Mouse (Mus musculus): ENCODE measurements around the gene Arntl. TPM values are rescaled to one million over a fixed set of nuclear protein-coding genes. Genes with fewer than 3 reads are reported as not detected.

Gene Arntl
- 6.5 and 10.1 TPM in 2 replicates for polyA plus RNA-seq (2012; rRNA removed; ENCODE audit: low replicate concordance)

DNA sequence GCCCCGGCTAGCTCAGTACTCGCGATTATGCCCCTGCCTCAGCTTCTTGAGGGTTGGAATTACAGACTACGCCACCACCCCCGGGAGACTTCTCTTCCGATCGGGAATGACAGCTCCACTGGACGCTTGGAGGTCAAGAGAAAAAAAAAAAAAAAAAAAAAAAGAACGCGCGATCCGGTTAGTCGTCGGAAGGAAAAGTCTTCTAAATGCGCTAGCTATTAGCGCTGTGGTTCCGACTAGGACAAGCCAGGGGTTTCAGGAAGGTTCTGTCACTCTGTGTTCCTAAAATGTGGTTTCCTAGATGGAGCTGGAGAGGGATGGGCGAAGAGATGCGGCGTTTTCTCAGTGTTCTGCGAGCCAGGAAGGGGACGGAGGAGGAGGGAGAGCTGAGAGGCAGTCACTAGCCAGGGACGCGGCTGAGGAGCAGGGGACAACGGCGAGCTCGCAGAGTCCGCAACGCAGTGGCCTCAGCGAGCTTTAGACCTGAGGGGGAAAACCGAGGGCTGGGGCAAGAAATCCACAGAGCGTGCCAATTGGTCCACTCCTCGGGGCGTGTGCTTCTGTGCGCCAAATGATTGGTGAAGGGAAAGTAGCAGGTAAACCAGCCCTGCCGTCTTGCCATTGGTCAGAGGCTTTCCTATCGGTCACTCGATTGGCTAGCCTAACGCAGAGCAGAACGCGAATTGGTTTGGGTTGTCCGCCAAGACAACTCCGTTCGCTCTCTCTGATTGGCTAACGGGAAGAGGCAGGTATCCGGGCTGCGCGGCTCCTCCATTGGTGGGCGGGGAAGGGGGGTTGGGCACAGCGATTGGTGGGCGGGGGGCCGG is at the start of gene Arntl:
Gene Arntl, plus strand, starts transcription at position 822 of the 827 bp plus-strand sequence.

Other genes starting within 250 kb of the Arntl start
- gene Btbd10, start 161.9 kb downstream of the Arntl start, polyA plus RNA-seq (2012; rRNA removed; ENCODE audit: low replicate concordance), result 10.9 and 11.7 TPM in 2 replicates
- not detected in 2 replicates for gene Pth, start 181.1 kb downstream of the Arntl start, polyA plus RNA-seq (2012; rRNA removed; ENCODE audit: low replicate concordance)

All from mammary gland, adult 2 months (tissue).